Mouse (Mus musculus) thymus, postnatal 14 days (tissue): ENCODE measurements around the gene Rdh8.

ENCODE experiments used
- DNase-seq: peaks from one replicate; pipeline ENCODE4 v3.0.0; 2021

Gene Rdh8

DNA sequence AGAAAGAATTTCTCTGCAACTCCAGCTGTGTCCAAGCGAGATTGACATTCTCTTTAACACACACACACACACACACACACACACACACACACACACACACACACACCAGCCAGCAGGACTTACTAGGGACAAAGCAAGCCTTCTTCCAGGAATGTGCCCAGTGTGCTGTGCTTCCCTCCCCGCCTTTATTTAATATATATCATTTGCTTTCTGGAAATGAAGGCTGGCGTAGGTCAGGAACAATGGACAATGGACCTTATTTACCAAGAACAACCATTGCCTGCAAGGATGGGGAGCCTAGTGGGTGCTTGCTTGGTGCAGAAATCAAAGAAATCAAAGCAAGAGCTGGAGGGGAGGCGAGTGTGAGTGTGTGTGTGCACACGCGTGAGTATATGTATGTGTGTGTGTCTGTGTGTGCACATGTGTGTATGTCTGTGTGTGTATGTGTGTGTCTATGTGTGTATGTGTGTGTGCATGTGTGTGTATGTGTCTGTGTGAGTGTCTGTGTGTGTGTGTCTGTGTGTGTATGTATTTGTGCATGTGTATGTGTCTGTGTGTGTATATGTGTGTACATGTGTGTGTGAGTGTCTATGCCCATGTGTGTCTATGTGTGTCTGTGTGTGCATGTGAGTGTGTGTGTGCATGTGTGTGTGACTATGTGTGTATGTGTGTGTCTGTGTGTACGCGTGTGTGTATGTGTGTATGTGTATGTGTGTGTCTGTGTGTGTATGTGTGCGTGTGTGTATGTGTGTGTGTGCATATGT, 19.1 kb downstream of the Rdh8 start:
- DNase-seq, result no peak

DNA sequence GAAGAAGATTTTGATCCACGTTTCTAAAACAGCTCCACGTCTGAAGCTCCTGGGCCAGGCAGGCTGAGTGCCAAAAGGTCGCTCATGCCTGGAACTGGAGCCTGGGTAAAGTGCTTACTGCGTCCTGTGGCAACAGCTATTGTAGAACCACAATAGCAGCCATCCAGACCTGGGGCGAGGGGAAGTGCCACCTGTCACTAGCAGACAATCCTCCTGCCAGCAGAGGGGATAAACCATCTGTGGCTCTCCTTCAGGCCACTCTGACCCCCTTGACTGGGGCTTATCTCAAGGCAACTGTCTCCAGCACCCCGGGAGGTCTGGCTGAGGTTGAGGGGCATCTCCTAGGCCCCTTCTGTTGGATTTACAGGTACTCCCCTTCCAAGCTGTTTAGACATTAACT, 20.6 kb downstream of the Rdh8 start:
- no peak for DNase-seq

DNA sequence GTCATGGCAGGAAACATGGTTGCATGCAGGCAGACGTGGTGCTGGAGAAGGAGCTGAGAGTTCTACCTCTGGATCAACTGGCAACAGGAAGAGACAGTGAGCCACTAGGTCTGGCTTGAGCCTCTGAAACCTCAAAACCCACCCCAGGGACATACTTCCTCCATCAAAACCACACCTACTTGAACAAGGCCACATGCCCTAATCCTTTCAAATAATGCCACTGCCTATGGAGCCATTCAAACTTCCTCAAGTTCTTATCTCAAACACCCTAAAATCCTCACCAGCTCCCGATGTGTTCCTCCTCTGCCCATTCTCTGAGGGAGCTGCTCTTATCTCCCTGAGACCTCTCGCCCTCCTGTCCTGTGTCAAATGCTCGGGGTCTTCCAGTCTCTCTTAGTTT, 23.9 kb downstream of the Rdh8 start:
- no peak for DNase-seq

DNA sequence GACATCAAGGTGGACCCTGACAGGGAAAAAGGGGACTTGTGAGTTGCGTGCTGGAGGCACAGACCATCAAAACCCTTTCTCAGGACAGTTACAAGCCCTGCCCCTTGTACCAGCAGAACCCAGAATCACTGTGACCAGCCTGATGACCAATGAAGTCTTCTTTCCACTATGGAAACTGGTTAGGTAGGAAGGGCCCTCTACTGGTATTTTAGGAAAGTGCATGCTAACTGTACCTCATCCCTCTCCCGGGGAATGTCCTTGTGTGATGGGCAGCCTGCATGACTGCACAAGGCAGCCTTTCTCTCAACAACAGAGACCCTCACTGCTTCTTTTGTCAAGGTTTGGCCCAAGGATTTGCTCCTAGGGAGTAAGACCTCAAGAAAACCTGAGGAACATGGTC, 24.4 kb downstream of the Rdh8 start:
- no peak for DNase-seq

DNA sequence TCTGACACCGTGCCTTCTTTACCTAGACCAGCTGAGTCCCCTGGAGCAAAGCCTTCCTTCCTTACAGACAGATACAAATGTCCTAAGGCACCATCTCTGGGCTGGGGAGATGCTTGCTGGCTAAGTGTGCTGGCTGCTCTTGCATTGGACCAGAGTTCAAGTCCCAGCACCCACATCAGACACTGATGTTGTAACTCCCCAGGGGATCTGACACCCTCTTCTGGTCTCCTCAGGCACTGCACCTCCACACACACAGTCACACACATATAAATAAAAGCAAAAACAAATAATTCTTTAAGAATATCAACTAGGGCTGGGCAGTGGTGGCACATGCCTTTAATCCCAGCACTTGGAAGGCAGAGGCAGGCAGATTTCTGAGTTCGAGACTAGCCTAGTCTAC, 31.9 kb downstream of the Rdh8 start:
- no peak for DNase-seq

DNA sequence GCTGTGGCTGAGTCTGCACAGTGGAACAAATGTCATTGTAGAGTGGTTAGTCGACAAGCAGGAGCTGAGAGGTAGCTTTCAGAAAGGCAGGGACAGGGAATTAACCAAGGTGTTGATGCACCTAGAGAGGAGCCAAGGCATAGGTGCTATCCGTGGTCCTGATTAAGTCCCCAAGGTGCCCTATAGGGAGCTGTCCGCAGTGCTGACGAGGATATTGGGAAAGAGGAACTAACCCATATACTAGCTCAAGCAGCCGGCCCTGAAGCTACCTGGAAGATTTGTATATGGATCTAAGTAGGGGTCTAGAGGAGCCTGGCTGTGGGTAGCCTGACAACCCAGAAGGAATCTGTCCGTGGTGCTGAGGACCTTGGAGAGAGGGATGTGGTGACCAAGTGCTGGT, 38.8 kb downstream of the Rdh8 start:
- DNase-seq, result peak; percentile 54

- no peak for DNase-seq
Observed at GRCm38 (mm10) chr9:20859926-20860325, 41.6 kb downstream of the Rdh8 start.

- DNase-seq, result peak; percentile 58
Observed at GRCm38 (mm10) chr9:20861821-20862220, 43.5 kb downstream of the Rdh8 start.

DNA sequence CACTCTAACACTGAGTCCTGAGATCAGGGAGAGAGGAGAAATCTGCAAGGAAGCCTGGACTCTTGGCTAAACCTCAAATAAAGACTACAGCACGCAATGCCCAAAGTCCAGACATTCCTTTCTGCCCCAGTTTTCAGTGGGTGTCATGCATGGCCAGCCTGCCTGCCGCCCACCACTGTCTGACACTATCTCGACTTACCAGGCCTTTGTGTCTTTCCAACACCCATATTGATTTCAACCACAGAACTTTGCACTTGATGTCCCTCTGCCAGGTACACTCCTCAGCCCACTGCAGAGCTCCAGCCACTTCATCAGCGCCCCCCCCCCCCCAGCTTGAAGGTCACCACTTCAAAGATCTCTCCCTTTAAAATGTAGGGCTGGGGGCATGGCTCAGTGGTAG, 43.9 kb downstream of the Rdh8 start:
- DNase-seq, result no peak

DNA sequence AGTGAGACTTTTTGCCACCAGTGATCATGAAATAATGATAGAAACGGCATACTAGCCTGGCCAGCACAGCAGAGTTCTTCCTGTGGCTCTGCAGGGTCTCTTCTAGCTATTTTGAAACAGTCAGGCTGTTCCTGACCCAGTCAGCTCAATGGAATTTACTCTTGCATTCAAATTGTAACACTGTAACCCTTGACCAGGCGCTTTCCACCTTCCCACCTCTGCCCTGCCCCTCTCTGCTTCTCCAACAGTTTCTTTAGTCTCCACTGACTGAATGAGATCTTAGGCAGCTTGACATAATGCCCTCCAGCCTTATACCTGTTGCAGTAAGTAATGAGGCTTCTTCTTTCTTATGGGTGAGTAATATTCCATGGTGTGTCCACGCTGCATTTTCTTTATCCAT, 48.6 kb downstream of the Rdh8 start:
- no peak for DNase-seq

DNA sequence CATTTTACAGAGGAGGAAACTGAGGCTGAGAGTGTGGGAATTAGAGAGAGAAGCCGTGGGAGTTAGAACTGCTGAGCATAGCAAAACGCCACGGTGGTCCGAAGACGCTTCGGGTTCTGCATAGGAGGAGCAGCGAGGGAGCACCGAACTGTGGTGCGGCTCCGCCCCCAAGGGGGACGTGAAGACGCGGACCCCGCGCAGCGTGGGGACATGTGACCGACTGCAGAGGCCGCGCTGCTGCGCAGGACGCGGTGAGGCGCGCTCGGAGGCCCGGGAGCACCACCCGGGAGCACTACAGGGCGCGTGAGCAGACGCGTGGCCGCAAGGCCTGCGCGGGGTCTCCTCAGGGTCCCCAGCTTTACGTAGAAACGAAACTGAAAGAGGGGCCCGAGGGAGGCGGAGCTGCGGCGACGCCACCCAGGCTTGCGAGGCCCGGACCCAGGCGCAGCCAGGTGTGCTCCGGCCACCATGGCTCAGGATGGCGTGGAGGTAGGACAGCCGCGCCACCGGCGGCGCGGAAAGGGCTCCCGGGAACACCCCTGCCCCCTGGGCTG, 50.2 kb downstream of the Rdh8 start, which contains the start of gene A230050P20Rik:
TSS of gene A230050P20Rik (plus strand) at position 195 of the 554 bp plus-strand sequence.
- DNase-seq, result peak; percentile 62

GRCm38 (mm10) chr9:20869246-20869645, 50.9 kb downstream of the Rdh8 start:
- no peak for DNase-seq

DNA sequence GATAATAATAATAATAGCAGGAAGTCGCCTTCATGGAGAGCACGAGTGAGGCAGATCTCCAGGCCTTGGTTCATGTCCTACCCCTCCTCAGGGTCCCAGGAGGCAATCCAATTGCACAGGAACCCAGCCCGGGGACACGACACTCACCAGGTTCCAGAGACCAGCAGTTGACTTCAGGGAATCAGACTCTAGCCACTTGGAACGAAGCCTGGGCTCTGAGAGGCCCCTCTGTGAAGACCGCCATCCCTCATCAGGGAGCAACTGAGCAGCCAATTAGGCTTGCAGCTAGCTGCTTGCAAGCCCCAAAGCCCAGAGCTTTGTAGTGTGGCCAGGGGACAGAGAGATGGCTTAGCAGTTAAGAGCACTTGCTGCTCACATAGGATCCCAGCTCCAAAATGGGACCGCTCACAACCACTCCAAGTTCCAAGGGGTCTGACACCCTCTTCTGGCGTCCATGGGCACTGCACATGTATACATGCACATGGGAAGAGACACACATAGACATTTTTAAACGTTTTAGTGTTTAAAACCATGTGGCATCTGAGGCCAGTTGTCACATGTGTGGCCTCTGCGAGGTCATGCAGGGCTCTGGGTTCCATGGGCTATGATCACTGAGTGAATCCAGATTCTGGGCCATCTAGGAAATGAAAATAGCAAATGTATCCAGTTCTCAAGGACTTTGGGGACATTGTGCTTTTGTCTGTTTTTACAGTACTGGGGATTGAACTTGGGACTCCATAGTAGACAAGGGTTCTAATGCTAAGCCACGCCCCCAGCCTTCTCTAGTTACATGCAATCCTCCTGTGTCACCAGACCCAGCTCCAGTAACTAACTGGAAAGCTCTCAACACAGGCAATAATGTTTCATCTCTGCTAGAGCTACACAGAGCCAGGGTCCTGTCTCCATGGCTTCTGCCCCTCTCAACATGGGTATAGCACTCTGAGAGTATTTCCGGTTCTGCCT, 52.2 kb downstream of the Rdh8 start:
- DNase-seq, result no peak

DNA sequence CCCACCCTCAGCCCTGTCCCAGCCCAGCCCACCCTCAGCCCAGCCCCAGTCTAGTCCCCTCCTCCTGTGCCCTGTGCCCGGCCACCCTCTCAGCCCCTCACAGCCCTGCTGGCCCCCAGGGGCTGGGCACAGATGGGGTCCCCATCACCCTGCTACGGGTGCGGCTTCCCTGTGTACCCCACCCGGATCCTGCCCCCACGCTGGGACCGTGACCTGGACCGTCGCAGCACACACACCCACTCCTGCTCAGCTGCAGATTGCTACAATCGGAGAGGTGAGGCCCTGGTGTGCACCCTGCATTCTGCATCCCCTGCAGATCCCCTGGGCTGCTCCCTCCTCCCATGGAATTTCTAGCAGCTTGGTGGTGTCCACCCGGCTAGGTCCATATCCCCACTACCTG, 54.7 kb downstream of the Rdh8 start:
- no peak for DNase-seq

GRCm38 (mm10) chr9:20873521-20873920, 55.2 kb downstream of the Rdh8 start:
- no peak for DNase-seq

DNA sequence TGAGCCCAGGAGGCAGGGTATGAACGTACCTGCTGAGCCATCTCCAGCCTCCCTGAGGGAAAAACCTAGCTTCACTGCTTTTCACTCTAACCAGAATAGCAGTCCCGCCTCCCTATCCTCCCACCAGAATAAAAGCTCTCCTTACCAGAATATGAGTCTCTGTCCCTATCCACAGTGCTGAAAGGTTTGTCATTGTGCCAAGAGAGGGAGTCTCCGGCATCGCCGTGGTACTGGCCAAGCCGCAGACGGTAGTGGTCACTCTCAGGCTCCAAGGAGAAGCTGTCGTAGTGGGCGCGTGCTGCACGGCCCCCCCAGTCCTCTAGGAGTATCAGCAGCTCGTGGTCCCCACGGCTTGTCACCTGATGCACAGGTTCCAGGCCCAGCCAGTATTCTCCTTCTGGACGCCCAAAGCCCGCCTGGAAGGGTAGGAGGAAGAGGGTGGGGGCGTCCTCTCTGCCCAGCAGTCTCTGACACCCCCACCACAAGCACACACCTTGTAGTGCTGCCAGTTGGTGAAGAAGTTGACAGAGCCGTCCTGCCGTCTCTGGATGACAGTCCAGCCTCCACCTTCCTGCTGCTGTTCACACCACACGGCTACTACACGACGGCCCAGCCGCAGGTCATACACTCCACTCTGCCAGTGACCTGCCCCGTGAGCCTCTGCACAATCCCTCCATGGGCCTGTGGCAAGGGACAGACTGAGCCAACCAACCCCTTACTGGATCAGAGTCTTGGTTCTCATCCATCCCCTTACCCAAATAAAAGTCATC, 56.9 kb downstream of the Rdh8 start:
- DNase-seq, result no peak
